Mouse (Mus musculus) yolk sac, embryonic 10.5 days (tissue): ENCODE measurements at regions not wholly inside any gene's neighbourhood (a gene's known extent, or its start where the extent isn't known, plus 50 kb on each side); places are given as distances from the start of the nearest gene placed in this dataset.

ENCODE experiments used
- DNase-seq: peaks from one replicate; pipeline ENCODE4 v3.0.0-alpha.2; 2017; ENCODE audit warnings: low spot score

DNA sequence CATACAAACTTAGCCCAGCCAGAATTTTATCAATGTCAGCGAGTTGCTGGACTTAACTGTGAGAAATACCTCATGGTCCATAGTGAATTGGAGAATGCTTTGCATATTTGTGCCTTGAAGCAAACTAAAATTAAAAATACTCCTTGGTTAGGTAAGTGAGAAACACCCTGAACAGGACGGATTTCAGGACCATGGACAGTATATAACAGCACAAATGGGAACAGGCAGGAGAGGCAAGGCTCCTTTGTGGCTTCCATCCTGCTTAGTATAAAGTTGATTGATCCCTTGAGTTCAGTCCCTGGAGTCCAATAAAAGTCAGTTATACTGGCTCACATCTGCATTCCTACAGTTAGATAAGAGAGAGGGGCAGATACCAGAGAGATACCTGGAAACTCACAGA, 53.9 kb upstream of the Bpifa3 start:
- DNase-seq = peak; percentile 1
